Mouse (Mus musculus) brown adipose tissue, adult 24 weeks (tissue): ENCODE data around the gene Ucn2. TPM values are rescaled to one million over a fixed set of nuclear protein-coding genes. Genes with fewer than 3 reads are reported as not detected.

ENCODE experiments used
- H3K27ac ChIP-seq: fragments of 200-500 bp; replicated peaks from 2 replicates; pipeline ENCODE4 v1.5.1; 2012; ENCODE audit warnings: low read depth, mild to moderate bottlenecking, low read length
- H3K4me1 ChIP-seq: fragments of 200-500 bp; 2 replicates; pipeline ENCODE4 v1.6.1; 2012; ENCODE audit warnings: low read length, mixed read lengths; ENCODE audit not compliant: control insufficient read depth, insufficient read depth, insufficient read length
- H3K4me3 ChIP-seq: fragments of 200-500 bp; 2 replicates; pipeline ENCODE4 v1.5.1; 2012; ENCODE audit warnings: low read depth, mild to moderate bottlenecking, low read length, moderate library complexity; ENCODE audit not compliant: insufficient read depth
- polyA plus RNA-seq: library from polyadenylated mRNA; stranded (reverse); fragments of >200 nt; gene quantifications from 2 replicates; pipeline ENCODE4 v1.2.4, GENCODE M21; 2012; ENCODE audit not compliant: missing spikeins, insufficient read depth, insufficient read length

Gene Ucn2
- not detected in 2 replicates for polyA plus RNA-seq

- Histone ChIP-seq H3K27ac (no peak within 1 kb of the TSS), H3K4me1 (peaks cover 4% of the 10 kb centered on the region), H3K4me3 (no peak within 1 kb of the TSS)
Observed at GRCm38 (mm10) chr9:108985710-108986109, at the start of gene Ucn2. Ucn2 (plus strand) TSS chr9:108986010.

- Histone ChIP-seq H3K27ac (peak within 1 kb of the TSS; percentile 96), H3K4me1 (peaks cover 3% of the 10 kb centered on the region; the same call in 1 of the 2 replicates), H3K4me3 (peak within 1 kb of the TSS; percentile 86)
Observed at GRCm38 (mm10) chr9:108936418-108937364, 49.1 kb upstream of the Ucn2 start, which contains the start of gene Uqcrc1. Uqcrc1 (plus strand) TSS chr9:108936633.

- Histone ChIP-seq H3K4me3 (no peak overlapping the region), H3K27ac (no peak overlapping the region), H3K4me1 (no peaks in the 10 kb centered on the region)
Observed at GRCm38 (mm10) chr9:108945111-108945510, 40.7 kb upstream of the Ucn2 start.

GRCm38 (mm10) chr9:108945608-108946007, 40.2 kb upstream of the Ucn2 start:
- H3K4me1 ChIP-seq: no peaks in the 10 kb centered on the region
- no peak overlapping the region for H3K4me3 ChIP-seq
- H3K27ac ChIP-seq: no peak overlapping the region

GRCm38 (mm10) chr9:108949231-108949966, 36.4 kb upstream of the Ucn2 start:
- no peaks in the 10 kb centered on the region; the same call in 1 of the 2 replicates for H3K4me1 ChIP-seq
- H3K4me3 ChIP-seq: no peak overlapping the region
- H3K27ac ChIP-seq: no peak overlapping the region

- no peak overlapping the region for H3K27ac ChIP-seq
- H3K4me1 ChIP-seq: no peaks in the 10 kb centered on the region; the same call in 1 of the 2 replicates
Observed at GRCm38 (mm10) chr9:108949967-108950728, 35.7 kb upstream of the Ucn2 start.

GRCm38 (mm10) chr9:108953081-108953636, 32.7 kb upstream of the Ucn2 start, which contains the start of gene Col7a1:
Col7a1 (plus strand) TSS chr9:108953586.
- no peak within 1 kb of the TSS for H3K27ac ChIP-seq
- H3K4me3 ChIP-seq: no peak within 1 kb of the TSS
- H3K4me1 ChIP-seq: no peaks in the 10 kb centered on the region; the same call in 1 of the 2 replicates

More at GRCm38 (mm10) chr9:108949967-108950728, 35.7 kb upstream of the Ucn2 start:
- H3K4me3 ChIP-seq: no peak overlapping the region

GRCm38 (mm10) chr9:108955241-108955640, 30.6 kb upstream of the Ucn2 start:
- no peaks in the 10 kb centered on the region; the same call in 1 of the 2 replicates for H3K4me1 ChIP-seq
- no peak overlapping the region for H3K4me3 ChIP-seq
- no peak overlapping the region for H3K27ac ChIP-seq

GRCm38 (mm10) chr9:108955846-108956245, 30.0 kb upstream of the Ucn2 start:
- Histone ChIP-seq H3K4me3 (no peak overlapping the region), H3K4me1 (no peaks in the 10 kb centered on the region; the same call in 1 of the 2 replicates), H3K27ac (no peak overlapping the region)

GRCm38 (mm10) chr9:108963577-108963976, 22.2 kb upstream of the Ucn2 start:
- H3K27ac ChIP-seq: no peak overlapping the region
- no peak overlapping the region for H3K4me3 ChIP-seq
- no peaks in the 10 kb centered on the region for H3K4me1 ChIP-seq

- Histone ChIP-seq H3K4me1 (no peaks in the 10 kb centered on the region), H3K4me3 (no peak overlapping the region), H3K27ac (no peak overlapping the region)
Observed at GRCm38 (mm10) chr9:108964338-108964737, 21.5 kb upstream of the Ucn2 start.

GRCm38 (mm10) chr9:108970623-108971022, 15.2 kb upstream of the Ucn2 start:
- no peak overlapping the region for H3K4me3 ChIP-seq

GRCm38 (mm10) chr9:108976483-108976882, 9.3 kb upstream of the Ucn2 start:
- Histone ChIP-seq H3K4me1 (no peaks in the 10 kb centered on the region), H3K4me3 (no peak overlapping the region), H3K27ac (no peak overlapping the region)

More at GRCm38 (mm10) chr9:108970623-108971022, 15.2 kb upstream of the Ucn2 start:
- H3K27ac ChIP-seq: no peak overlapping the region
- H3K4me1 ChIP-seq: no peaks in the 10 kb centered on the region

GRCm38 (mm10) chr9:108977966-108978365, 7.8 kb upstream of the Ucn2 start:
- H3K27ac ChIP-seq: no peak overlapping the region
- H3K4me1 ChIP-seq: no peaks in the 10 kb centered on the region
- H3K4me3 ChIP-seq: no peak overlapping the region
